Mouse (Mus musculus) forebrain, embryonic 16.5 days (tissue): ENCODE results near the gene 1810024B03Rik. TPM values are rescaled to one million over a fixed set of nuclear protein-coding genes. Genes with fewer than 3 reads are reported as not detected.

Experiments used
- ATAC-seq: fragments of 200-750 bp; cut with Nextera tagmentation; 2 replicates; pipeline ENCODE4 v1.8.0; 2017; ENCODE audit warnings: mild to moderate bottlenecking, moderate library complexity
- H3K27ac ChIP-seq: fragments of 300-500 bp; sonication (generic); 2 replicates; pipeline ENCODE4 v1.5.1; 2014; ENCODE audit warnings: low read length, control low read depth
- H3K27me3 ChIP-seq: fragments of 300-500 bp; sonication (generic); replicated peaks from 2 replicates; pipeline ENCODE4 v1.6.1; 2014; ENCODE audit warnings: low read length; ENCODE audit not compliant: control insufficient read depth, insufficient read depth
- H3K36me3 ChIP-seq: fragments of 300-500 bp; sonication (generic); 2 replicates; pipeline ENCODE4 v1.6.1; 2014; ENCODE audit not compliant: control insufficient read depth, insufficient read depth
- H3K4me1 ChIP-seq: fragments of 300-500 bp; sonication (generic); replicated peaks from 2 replicates; pipeline ENCODE4 v1.6.1; 2014; ENCODE audit warnings: low read length; ENCODE audit not compliant: control insufficient read depth, insufficient read depth
- H3K4me2 ChIP-seq: fragments of 300-500 bp; sonication (generic); 2 replicates; pipeline ENCODE4 v1.6.1; 2014; ENCODE audit warnings: mild to moderate bottlenecking, low read length, control low read depth
- H3K4me3 ChIP-seq: fragments of 300-500 bp; sonication (generic); replicated peaks from 2 replicates; pipeline ENCODE4 v1.5.1; 2014; ENCODE audit warnings: mild to moderate bottlenecking, low read length, control low read depth
- H3K9ac ChIP-seq: fragments of 300-500 bp; sonication (generic); replicated peaks from 2 replicates; pipeline ENCODE4 v1.6.1; 2014; ENCODE audit warnings: low read depth, low read length, control low read depth
- H3K9me3 ChIP-seq: fragments of 300-500 bp; sonication (generic); 2 replicates; pipeline ENCODE4 v1.6.1; 2016; ENCODE audit warnings: low read length; ENCODE audit not compliant: control insufficient read depth
- WGBS: fragments of 180-500 bp; shearing (Covaris S2); extraction: QIAGEN DNeasy Blood & Tissue Kit; methylation state at CpG from one replicate; pipeline ENCODE4 v1.1.7; 2014; 5-methylcytosine and 5-hydroxymethylcytosine counted together
- polyA plus RNA-seq: library from polyadenylated mRNA; unstranded; fragments of >200 nt; fragmentation: Nextera tagmentation; extraction: Ambion mirVana; gene quantifications from 2 replicates; pipeline ENCODE4 v1.2.1, GENCODE M21; 2015

The 1810024B03Rik gene
- polyA plus RNA-seq, 1 experiment from 2014 or later, result 1.3 TPM

- no peaks in the 10 kb centered on the region for H3K9me3 ChIP-seq
- ATAC-seq, result no peak
- WGBS, result 92% methylated on average over 7 of the region's 7 CpGs
- no peak overlapping the region for H3K4me2 ChIP-seq
- no peaks in the 10 kb centered on the region for H3K27me3 ChIP-seq
- H3K4me1 ChIP-seq, result peaks cover 24% of the 10 kb centered on the region
- H3K4me3 ChIP-seq, result no peak overlapping the region
- H3K9ac ChIP-seq, result no peak overlapping the region
- no peak overlapping the region for H3K27ac ChIP-seq
- H3K36me3 ChIP-seq, result no peaks in the 10 kb centered on the region
These were observed 68.1 kb downstream of the 1810024B03Rik start for GRCm38 (mm10) chr2:127140011-127140410.

DNA sequence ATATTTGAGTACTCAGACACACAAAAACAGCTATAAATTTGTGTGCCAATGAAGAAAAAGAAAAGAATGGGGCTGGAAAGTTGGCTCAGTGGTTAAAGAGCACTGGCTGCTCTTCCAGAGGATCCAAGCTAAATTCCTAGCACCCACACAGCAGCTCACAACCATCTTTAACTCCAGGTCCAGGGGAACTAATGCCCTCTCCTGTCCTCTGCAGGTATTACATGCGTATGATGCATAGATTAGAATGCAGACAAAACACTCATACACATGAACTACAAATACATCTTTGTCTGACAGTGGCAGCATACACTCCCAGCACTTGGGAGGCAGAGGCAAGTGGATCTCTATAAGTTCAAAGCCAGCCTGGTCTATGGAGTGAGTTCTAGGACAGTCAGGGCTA lies 68.5 kb downstream of the 1810024B03Rik start:
- Histone ChIP-seq H3K9ac (no peak overlapping the region), H3K9me3 (no peaks in the 10 kb centered on the region), H3K36me3 (no peaks in the 10 kb centered on the region), H3K4me3 (no peak overlapping the region), H3K27ac (no peak overlapping the region), H3K4me1 (peaks cover 24% of the 10 kb centered on the region), H3K4me2 (no peak overlapping the region), H3K27me3 (no peaks in the 10 kb centered on the region)
- WGBS, result 100% methylated on average over 1 of the region's 1 CpGs
- no peak for ATAC-seq

- Histone ChIP-seq H3K9me3 (no peaks in the 10 kb centered on the region), H3K9ac (no peak overlapping the region), H3K4me3 (no peak overlapping the region), H3K27me3 (no peaks in the 10 kb centered on the region), H3K27ac (no peak overlapping the region), H3K4me1 (peaks cover 28% of the 10 kb centered on the region), H3K4me2 (no peak overlapping the region), H3K36me3 (no peaks in the 10 kb centered on the region)
- WGBS, result 90% methylated on average over 8 of the region's 8 CpGs
- no peak for ATAC-seq
These were observed 69.0 kb downstream of the 1810024B03Rik start for GRCm38 (mm10) chr2:127139094-127139493.

DNA sequence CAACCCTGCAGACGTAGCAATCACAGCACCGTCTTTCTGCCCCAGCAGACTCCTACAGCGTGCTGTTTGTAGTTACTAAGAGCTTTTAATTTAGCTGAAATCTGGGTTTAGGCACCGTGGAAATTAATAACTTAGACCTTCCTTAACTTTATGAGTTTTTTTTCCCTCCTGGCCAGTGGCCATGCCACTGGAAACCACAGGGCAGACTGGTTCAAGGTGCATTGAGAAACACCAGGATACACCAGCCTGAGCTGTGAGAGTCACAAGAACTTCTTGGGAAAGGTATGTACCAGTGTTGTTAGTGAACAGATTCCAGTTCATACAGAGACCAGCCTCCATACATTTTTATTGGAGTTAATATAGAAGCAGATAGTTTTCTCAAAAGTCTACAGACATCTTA lies 69.6 kb downstream of the 1810024B03Rik start:
- no peaks in the 10 kb centered on the region for H3K36me3 ChIP-seq
- peaks cover 25% of the 10 kb centered on the region for H3K4me1 ChIP-seq
- ATAC-seq, result no peak
- H3K4me3 ChIP-seq, result no peak overlapping the region
- H3K27me3 ChIP-seq, result no peaks in the 10 kb centered on the region
- no peaks in the 10 kb centered on the region for H3K9me3 ChIP-seq
- no peak overlapping the region for H3K4me2 ChIP-seq
- 88% methylated on average over 4 of the region's 4 CpGs for WGBS
- no peak overlapping the region for H3K9ac ChIP-seq
- no peak overlapping the region for H3K27ac ChIP-seq

GRCm38 (mm10) chr2:127137838-127138420 lies 70.2 kb downstream of the 1810024B03Rik start:
- Histone ChIP-seq H3K36me3 (no peaks in the 10 kb centered on the region), H3K4me2 (no peak overlapping the region), H3K9ac (no peak overlapping the region), H3K9me3 (no peaks in the 10 kb centered on the region), H3K27me3 (no peaks in the 10 kb centered on the region), H3K4me3 (no peak overlapping the region), H3K27ac (no peak overlapping the region), H3K4me1 (peaks cover 28% of the 10 kb centered on the region)
- WGBS, result 74% methylated on average over 10 of the region's 10 CpGs
- ATAC-seq, result no peak

DNA sequence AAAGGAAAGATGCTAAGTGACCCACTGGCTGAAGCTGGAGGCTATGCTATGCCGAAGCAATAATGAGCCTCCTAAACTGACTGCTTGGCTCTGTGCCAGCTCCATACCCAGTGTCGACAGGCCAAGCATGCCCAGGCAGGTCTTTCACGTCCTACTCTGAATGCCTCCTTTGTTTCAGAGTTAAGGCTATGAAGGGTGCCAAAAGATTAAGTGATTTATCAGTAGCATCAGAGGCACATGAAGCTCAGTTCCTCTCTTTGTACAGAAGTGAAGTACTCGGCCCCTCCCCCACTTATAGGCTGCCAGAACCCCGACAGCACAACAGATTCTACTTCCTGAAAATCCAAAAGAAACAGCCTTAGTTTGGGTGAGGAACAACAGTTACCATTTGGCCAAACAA lies 71.1 kb downstream of the 1810024B03Rik start:
- no peak overlapping the region for H3K9ac ChIP-seq
- no peaks in the 10 kb centered on the region for H3K36me3 ChIP-seq
- ATAC-seq, result peak; percentile 41
- no peak overlapping the region for H3K4me3 ChIP-seq
- WGBS, result under 1% methylated on average over 5 of the region's 5 CpGs
- no peaks in the 10 kb centered on the region for H3K27me3 ChIP-seq
- H3K4me2 ChIP-seq, result peak overlapping the region; percentile 4
- peak overlapping the region; percentile 32; the same call in 1 of the 2 replicates for H3K27ac ChIP-seq
- H3K4me1 ChIP-seq, result peaks cover 24% of the 10 kb centered on the region
- H3K9me3 ChIP-seq, result no peaks in the 10 kb centered on the region

Other genes with a start within 250 kb of the 1810024B03Rik start
- 11.2 and 12.0 TPM in 2 replicates for gene Ap4e1, start 199.6 kb downstream of the 1810024B03Rik start, polyA plus RNA-seq
- 30.6 and 31.0 TPM in 2 replicates for gene Blvra, start 137.6 kb downstream of the 1810024B03Rik start, polyA plus RNA-seq
- gene Ncaph, start 74.3 kb downstream of the 1810024B03Rik start, polyA plus RNA-seq, result 33.5 and 40.8 TPM in 2 replicates
- 16.5 and 19.1 TPM in 2 replicates for gene Itpripl1, start 64.8 kb downstream of the 1810024B03Rik start, polyA plus RNA-seq
- 64.0 and 64.6 TPM in 2 replicates for gene Snrnp200, start 106 bp upstream of the 1810024B03Rik start, polyA plus RNA-seq
- gene Ciao1, start 39.5 kb upstream of the 1810024B03Rik start, polyA plus RNA-seq, result 67.0 and 69.3 TPM in 2 replicates
- 49.0 and 50.1 TPM in 2 replicates for gene Tmem127, start 39.6 kb upstream of the 1810024B03Rik start, polyA plus RNA-seq
- 98.3 and 106 TPM in 2 replicates for gene Stard7, start 61.9 kb upstream of the 1810024B03Rik start, polyA plus RNA-seq
- 6.6 and 7.7 TPM in 2 replicates for gene Dusp2, start 127.9 kb upstream of the 1810024B03Rik start, polyA plus RNA-seq
- gene Astl, start 130.4 kb upstream of the 1810024B03Rik start, polyA plus RNA-seq, result not detected in 2 replicates
- 0.62 and 0.68 TPM in 2 replicates for gene Adra2b, start 154.9 kb upstream of the 1810024B03Rik start, polyA plus RNA-seq
- gene Gpat2, start 216.9 kb upstream of the 1810024B03Rik start, polyA plus RNA-seq, result 0.09 and 0.13 TPM in 2 replicates
- 26.1 and 26.8 TPM in 2 replicates for gene Fahd2a, start 236.3 kb upstream of the 1810024B03Rik start, polyA plus RNA-seq